Mouse (Mus musculus): ENCODE results near the gene Mrpl50.

DNA sequence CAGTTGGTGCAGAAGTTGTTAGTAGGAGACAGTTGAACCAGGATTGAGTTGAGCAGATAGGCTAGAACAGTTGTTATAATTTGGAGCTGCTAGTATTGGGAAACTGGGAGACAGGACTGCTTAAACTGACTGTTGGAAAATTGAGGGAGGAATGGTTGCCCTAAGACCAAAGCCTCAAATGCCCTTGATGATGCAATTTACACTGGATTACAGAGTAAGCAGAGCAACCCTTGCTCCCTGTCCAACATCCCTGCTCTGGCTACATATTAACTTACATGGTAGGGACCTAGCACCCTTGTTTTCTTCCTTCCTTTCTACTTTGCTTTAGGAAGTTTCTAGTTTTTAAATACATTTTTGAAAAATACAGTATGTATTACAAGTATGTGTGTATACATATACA is 35.5 kb downstream of the Mrpl50 start:
- no peak for TF ChIP-seq GATA1 (IDR thresholded peaks at IDR 0.05; ENCODE audit: low read length)
- TF ChIP-seq TAL1 (IDR thresholded peaks at IDR 0.05; ENCODE audit: low read length), result no peak
